9 mouse cellular contexts compared by ENCODE assay signal in genomic region chr8:48109373-48109855, GRCm38 (mm10). TPM values are rescaled to one million over a fixed set of nuclear protein-coding genes. Genes with fewer than 3 reads are reported as not detected.
DNase-seq lines count a peak whose midpoint lies in the region; ATAC-seq and TF ChIP-seq lines count a peak whose summit lies in the region.
"Had no signal": no experiment of that assay in that cellular context is flagged by ENCODE, and none has a peak within 500 bp of the region (broad histone marks: within the 10 kb centered on the region; RNA-seq: fewer than 3 reads in every experiment).

No protein-coding gene starts in this region.

- TF ChIP-seq POLR2A in kidney, adult 2 months (IDR thresholded peaks at IDR 0.05; ENCODE audit: low read depth, low read length) = no peak

- WGBS in kidney, adult 2 months = 27% methylated on average over 5 of the region's 5 CpGs
- 35% methylated on average over 5 of the region's 5 CpGs for WGBS in hindbrain, embryonic 14.5 days
- WGBS in midbrain, embryonic 11.5 days = 35% methylated on average over 5 of the region's 5 CpGs

- DNase-seq in kidney, adult 2 months = no peak
- DNase-seq in kidney, adult 18-20 months = no peak
- peak; percentile 40 for DNase-seq in c-Kit-positive CD71-positive TER-119-positive erythroid progenitor cells, embryonic 14.5 days (ENCODE audit: low spot score)
- DNase-seq in hindbrain, embryonic 14.5 days (ENCODE audit: low spot score) = no peak
- DNase-seq in midbrain, embryonic 11.5 days (ENCODE audit: low spot score, missing footprints) = no peak
- DNase-seq in adrenal gland, postnatal 4 days (ENCODE audit: low spot score in 2 of 2) = no peak
- no peak for DNase-seq in adrenal gland, postnatal 25 days
- DNase-seq in layer of hippocampus, adult 18-20 months (ENCODE audit: low spot score in 2 of 2) = no peak

- no peak overlapping the region for H3K27ac ChIP-seq in kidney, adult 2 months (ENCODE audit: insufficient read depth, low read depth, low read length)
- H3K27ac ChIP-seq in hindbrain, embryonic 14.5 days = no peak overlapping the region
- H3K27ac ChIP-seq in midbrain, embryonic 11.5 days (ENCODE audit: low read depth, low read length) = no peak overlapping the region

- no peak for TF ChIP-seq CTCF in kidney, adult 2 months (conservative IDR thresholded peaks at IDR 0.05; ENCODE audit: insufficient read depth, insufficient read length, low read depth, low read length)

- no peak; the same call in 1 of the 2 replicates for ATAC-seq in hindbrain, embryonic 14.5 days (ENCODE audit: low FRiP score)
- peak; percentile 38 for ATAC-seq in midbrain, embryonic 11.5 days (ENCODE audit: low FRiP score)

- H3K27me3 ChIP-seq in kidney, adult 2 months (replicated peaks; ENCODE audit: control insufficient read depth, insufficient read depth, low read length) = no peaks in the 10 kb centered on the region
- no peaks in the 10 kb centered on the region for H3K27me3 ChIP-seq in hindbrain, embryonic 14.5 days (ENCODE audit: control insufficient read depth, insufficient read depth, low read length)
- no peaks in the 10 kb centered on the region for H3K27me3 ChIP-seq in midbrain, embryonic 11.5 days (ENCODE audit: control insufficient read depth, insufficient read depth, low read length)

- peak overlapping the region; percentile 83 for H3K4me2 ChIP-seq in hindbrain, embryonic 14.5 days (replicated peaks)
- H3K4me2 ChIP-seq in midbrain, embryonic 11.5 days = peak overlapping the region; percentile 50

- no peaks in the 10 kb centered on the region for H3K9me3 ChIP-seq in hindbrain, embryonic 14.5 days (ENCODE audit: control insufficient read depth, low read length)
- no peaks in the 10 kb centered on the region for H3K9me3 ChIP-seq in midbrain, embryonic 11.5 days (ENCODE audit: control insufficient read depth, low read length)

- H3K4me3 ChIP-seq in kidney, adult 2 months (ENCODE audit: insufficient read depth, low read depth, low read length) = peak overlapping the region; percentile 90
- H3K4me3 ChIP-seq in hindbrain, embryonic 14.5 days (replicated peaks; ENCODE audit: low read length) = peak overlapping the region; percentile 79
- peak overlapping the region; percentile 66 for H3K4me3 ChIP-seq in midbrain, embryonic 11.5 days (ENCODE audit: low read depth, low read length)

- H3K4me1 ChIP-seq in kidney, adult 2 months (ENCODE audit: control insufficient read depth, insufficient read depth, low read length) = no peaks in the 10 kb centered on the region
- peaks cover 13% of the 10 kb centered on the region for H3K4me1 ChIP-seq in hindbrain, embryonic 14.5 days (replicated peaks; ENCODE audit: control insufficient read depth, insufficient read depth, low read length)
- H3K4me1 ChIP-seq in midbrain, embryonic 11.5 days (ENCODE audit: control insufficient read depth, insufficient read depth, low read length) = peaks cover 6% of the 10 kb centered on the region; the same call in 1 of the 2 replicates

- no peaks in the 10 kb centered on the region for H3K36me3 ChIP-seq in kidney, adult 2 months (ENCODE audit: control insufficient read depth, insufficient read depth, low read length)
- no peaks in the 10 kb centered on the region for H3K36me3 ChIP-seq in hindbrain, embryonic 14.5 days (replicated peaks; ENCODE audit: control insufficient read depth, insufficient read depth)
- H3K36me3 ChIP-seq in midbrain, embryonic 11.5 days (ENCODE audit: control insufficient read depth, insufficient read depth, low read length) = no peaks in the 10 kb centered on the region

- peak overlapping the region; percentile 67 for H3K9ac ChIP-seq in hindbrain, embryonic 14.5 days
- H3K9ac ChIP-seq in midbrain, embryonic 11.5 days (ENCODE audit: low read length) = peak overlapping the region; percentile 66; the same call in 1 of the 2 replicates

RNA-seq across cellular contexts. Expression of gene Dctd, which starts 10.5 kb away (rescaled TPM):
- 1.3 and 1.8 TPM in 2 replicates for polyA plus RNA-seq in kidney, adult 2 months (2012; rRNA removed)
- polyA plus RNA-seq in hindbrain, embryonic 14.5 days (2014; fragmentation: Nextera tagmentation; extraction: Ambion mirVana) = 11.8 and 12.3 TPM in 2 replicates
- 21.2 and 26.5 TPM in 2 replicates for polyA plus RNA-seq in midbrain, embryonic 11.5 days (2014; fragmentation: Nextera tagmentation; extraction: Ambion mirVana)
- total RNA-seq in adrenal gland, postnatal 4 days (2021) = 10 to 100 TPM; 16.3 to 18.0 TPM
- total RNA-seq in adrenal gland, postnatal 25 days (2021) = 6.1 and 6.5 TPM in 2 replicates
- total RNA-seq in layer of hippocampus, adult 18-20 months (2021) = 1 to 10 TPM; 6.3 to 6.9 TPM
- total RNA-seq: neutrophil, adult 5-6 weeks had no signal
